Mouse (Mus musculus): ENCODE measurements around the gene Gm10521.
"Not testable (repeated sequence)": the region's sequence is repeated elsewhere in the genome, so short reads cannot be mapped to it uniquely, and the experiment has no call there.

Gm10521 gene

DNA sequence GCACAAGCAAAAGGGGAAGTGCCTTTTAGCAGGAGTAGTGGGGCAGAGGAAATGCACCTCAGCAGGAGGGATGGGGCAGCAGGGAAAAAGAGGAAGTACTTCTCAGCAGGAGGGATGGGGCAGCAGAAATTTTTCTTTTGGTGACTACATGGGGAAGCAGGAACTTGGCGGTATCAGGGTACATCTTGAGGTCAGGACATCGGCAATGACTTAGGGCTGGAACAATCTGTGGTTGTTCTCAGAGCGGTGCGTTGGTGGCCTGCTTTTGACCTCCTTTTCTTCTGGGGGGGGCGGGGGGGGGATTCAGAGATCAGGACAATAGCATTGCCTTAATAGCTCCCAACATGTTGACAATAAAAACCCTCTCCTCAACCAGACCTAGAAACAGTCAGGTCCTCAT is at the start of gene Gm10521:
Gene Gm10521, plus strand, starts transcription at position 301 of the 400 bp plus-strand sequence.
- in situ Hi-C loops (cut with MboI; ENCODE audit: unreplicated experiment in 2 of 2): not testable (repeated sequence)

DNA sequence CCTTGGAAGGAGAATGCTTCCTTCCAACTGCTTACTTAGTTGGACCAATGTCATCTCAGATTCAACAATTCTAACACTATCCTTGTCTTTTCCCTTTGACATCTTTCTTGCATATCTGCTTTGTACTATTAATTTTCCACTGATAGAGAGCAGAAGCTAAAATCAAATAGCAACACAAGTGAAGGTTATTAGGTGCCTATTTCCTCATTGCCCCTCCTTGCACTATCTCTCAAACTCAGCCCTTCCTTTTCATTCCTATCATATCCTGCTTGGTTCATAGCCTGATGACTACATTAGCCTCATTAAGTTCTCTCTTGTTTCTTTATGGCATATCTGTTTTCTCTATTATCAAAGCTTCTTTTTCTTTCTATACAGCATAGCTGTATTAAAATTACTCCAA is 47.3 kb upstream of the Gm10521 start:
- in situ Hi-C loops (cut with MboI; ENCODE audit: unreplicated experiment in 2 of 2): no loop called here

DNA sequence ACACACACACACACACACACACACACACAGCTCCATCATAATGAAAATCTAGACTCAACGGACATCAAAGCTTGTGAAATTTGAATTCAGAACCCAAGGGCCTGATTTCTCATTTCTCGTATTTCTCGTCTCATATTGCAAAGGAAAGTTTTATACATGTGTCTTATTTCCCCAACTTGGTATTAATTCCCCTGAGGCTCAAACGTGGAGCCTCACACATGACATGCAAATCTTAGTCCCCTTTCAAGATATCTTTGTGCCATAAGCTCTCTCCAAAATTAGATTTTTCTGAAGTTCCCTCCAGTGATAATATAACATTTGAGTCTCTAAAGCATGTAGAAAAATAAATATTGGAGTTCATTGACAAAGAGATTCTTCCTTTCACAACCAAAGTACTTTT is 46.7 kb upstream of the Gm10521 start:
- in situ Hi-C loops (cut with MboI; ENCODE audit: unreplicated experiment in 2 of 2): no loop called here

DNA sequence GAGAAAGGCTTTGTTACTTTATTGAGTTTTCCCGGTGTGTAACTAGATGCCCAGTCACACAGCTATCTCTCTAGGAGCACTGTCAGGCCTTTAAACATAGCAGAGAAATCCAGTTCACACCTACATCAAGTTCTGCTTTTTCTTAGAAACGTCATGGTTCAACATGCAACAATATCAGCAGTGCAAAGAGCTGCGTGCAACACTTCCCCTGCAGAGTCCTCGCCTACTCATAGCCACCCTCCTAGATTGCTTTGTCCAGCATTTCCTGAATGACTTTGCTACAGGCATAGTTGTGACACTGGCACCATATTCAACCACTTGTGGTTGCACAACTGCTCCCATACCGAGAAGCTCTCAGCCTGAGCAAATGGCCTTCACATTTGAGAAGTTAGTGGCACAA is 46.0 kb upstream of the Gm10521 start:
- in situ Hi-C loops (cut with MboI; ENCODE audit: unreplicated experiment in 2 of 2): no loop called here

DNA sequence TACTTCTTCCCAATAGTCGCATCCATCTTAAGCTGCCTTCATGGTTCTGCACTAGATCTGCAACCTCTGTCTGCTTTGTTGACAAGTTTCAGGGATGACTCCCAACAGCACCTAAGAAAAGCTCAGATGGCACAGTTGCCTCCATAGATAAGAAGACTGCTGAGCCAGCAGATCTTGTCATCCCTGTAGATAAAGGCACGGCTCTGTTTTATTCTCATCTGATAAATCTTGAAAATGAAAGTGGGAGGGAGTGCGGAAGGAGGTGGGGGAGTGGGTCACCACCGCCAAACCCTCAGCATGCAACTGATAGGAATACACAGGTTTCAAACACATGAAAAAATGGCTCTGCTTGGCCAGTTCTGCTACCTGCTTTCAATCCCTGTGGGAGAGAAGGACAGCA is 30.0 kb upstream of the Gm10521 start:
- in situ Hi-C loops (cut with MboI; ENCODE audit: unreplicated experiment in 2 of 2): no loop called here

DNA sequence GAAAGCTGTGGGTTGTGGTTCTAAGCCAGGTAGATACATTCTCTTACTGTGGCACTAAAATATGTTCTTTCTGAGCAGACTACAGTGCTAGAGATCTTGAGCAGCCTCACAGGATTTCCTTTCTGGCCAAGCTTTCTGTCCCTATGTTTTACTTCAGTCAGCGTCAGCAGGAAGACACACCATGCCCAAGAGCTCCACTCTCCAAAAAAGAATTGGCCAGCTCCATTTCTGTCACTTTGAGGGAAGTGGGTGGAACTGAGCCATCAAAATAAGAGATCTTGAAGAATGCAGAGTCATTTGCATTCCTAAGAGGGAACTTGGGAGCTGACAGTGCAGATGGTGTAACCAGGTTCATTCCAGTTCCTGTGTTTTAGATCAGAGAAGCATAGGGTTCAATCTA is 8.5 kb upstream of the Gm10521 start:
- in situ Hi-C loops (cut with MboI; ENCODE audit: unreplicated experiment in 2 of 2): no loop called here

DNA sequence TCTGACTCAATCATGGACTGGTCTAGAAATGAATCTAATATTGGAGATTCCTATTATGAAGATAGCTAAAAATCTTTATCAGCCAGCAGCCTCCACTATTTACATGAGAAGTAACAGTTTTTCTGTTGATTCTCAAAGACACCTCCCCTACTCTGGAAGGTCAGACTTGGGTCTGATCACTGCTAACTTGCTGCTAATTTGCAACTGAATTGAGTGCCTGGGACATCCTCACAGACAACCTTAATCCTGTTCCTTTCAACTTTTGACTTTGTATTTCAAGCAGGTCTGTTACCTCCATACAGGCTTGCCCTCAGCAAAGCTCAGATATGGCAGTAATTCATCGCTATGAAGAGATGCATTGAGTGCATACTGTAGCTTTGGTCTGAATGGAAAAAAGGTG is 8.5 kb downstream of the Gm10521 start:
- in situ Hi-C loops (cut with MboI; ENCODE audit: unreplicated experiment in 2 of 2): no loop called here

DNA sequence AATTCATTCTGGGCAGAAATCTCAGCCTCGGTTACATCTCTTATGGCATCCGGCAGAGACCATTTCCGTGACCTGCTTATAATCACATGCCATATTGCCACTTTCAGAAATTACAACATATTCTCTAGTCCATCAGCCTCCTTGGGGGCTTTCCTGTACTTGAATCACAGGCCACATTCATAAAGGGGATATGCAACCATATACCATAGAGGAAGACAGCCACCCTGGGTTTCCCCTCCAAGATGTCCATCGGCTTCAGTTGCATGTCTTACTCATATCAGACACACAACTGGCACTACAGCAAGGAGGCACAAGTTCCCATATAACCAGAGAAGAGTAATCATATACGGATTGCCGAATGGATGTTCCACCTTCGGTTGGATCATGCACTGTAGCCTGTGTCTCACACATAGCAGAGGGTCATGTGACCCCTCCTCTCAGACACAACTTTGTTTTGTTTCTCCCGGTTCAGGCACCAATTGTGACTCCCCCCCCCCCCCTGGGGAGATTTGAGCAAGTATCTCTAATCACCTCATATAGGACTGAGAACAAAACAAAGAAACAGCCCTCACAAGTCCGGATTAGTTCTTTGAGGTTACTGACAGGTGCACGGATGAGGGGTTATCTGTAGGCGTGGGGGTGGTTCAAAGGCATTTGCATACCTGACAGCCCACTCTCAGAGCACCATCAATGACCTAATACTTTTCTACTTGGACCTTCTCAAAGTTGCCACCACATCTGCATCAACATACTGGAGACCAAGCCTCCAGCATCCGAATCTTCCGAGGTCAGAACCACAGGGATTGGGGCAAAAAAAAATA is 20.4 kb downstream of the Gm10521 start:
- in situ Hi-C loops (cut with MboI; ENCODE audit: unreplicated experiment in 2 of 2): loop anchor here in 1 of 2 experiments (5.0 kb wide), 1 partner anchor 86 kb away; no protein-coding TSS in a partner anchor

DNA sequence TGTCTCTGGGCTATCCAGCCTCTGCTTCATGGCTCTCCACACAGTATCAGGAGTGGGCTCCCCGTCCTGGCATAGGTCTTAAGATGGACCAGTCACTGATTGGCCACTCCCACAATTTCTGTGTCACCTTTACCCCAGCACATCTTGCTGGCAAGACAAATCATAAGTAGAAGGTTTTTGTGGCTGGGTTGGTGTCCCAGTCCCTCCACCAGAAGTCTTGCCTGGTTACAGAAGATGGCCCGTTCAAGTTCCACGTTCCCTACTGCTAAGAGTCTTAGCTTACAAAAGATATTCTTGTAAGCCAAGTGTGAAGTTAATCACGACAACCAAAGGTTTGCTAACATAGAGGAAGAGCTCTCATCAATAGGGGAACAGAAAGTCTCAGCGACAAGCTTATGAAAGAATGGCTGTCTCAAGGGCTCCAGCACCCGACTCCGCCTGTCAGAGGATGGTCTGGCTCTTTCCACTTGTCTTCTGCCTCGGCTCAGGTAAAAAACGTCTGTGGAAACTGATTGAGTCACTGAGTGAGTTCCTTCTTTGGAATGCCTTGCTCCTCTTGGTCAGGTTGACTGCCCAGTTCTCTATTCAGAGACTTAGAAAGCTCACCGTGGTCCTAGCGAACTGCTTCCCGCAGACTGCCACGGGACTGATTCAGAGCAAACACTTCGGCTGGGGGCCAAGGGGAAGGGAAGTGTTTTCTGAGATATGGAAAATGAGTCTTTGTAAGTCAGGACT is 22.0 kb downstream of the Gm10521 start, which contains the start of gene Slamf6:
Gene Slamf6, plus strand, starts transcription at position 211 of the 735 bp plus-strand sequence.
- in situ Hi-C loops (cut with MboI; ENCODE audit: unreplicated experiment in 2 of 2): loop anchor here in 1 of 2 experiments (5.0 kb wide), 1 partner anchor 85 kb away; no protein-coding TSS in a partner anchor

DNA sequence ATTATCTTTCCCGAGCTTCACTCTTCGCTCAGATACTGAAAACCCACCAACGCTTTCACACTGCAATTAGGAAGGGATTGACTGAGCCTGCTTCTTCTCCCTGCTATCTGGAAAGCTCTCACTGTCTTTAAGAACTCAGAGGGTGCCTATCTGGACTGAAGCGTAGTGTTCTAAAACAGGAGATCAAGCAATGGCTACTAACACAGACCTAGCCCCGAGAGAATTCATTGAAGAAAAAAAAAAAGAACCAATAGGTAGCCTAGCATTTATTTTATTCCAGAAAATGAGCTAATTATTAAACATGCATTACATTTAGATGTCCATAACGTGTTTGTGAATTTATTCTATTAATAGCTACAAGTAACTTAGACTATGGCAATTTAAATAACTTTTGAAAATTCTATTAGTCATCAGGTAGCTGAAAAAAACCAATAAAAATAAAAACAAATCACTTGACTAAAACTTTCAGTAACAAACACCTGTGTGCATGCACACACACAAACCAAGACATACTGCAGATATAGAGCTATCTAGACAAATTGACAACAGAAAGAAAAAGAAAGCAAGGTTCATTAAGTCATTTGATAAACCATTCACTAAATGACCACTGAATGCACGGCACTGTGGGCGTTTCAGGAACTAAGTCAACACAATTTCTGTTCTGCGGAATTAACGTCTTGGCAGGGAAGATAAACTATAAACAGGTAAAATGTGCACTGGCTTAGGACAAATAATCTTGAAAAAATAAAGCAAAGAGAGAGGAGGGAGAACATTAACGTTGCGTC is 22.9 kb downstream of the Gm10521 start:
- in situ Hi-C loops (cut with MboI; ENCODE audit: unreplicated experiment in 2 of 2): loop anchor here in 1 of 2 experiments (5.0 kb wide), 1 partner anchor 84 kb away; no protein-coding TSS in a partner anchor

DNA sequence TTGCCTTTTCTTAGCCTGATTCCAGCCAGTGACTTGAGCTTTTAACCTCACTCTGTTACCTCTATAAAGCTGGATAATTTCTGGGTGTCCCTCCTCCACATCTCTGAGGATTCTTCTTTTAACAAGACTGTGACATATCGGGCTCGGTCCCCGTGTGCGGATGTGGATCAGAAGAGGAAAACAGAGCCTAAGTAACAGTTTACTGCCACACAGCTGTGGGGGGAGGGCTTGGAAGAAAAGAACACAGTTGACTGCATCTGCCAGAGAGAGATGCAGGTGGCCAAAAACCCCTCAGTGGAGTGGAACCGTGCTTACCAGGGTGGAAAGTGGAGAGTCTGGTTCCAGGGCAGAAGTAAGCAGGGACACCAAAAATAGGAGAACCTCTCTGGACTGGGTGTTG is 23.7 kb downstream of the Gm10521 start:
- in situ Hi-C loops (cut with MboI; ENCODE audit: unreplicated experiment in 2 of 2): loop anchor here in 1 of 2 experiments (5.0 kb wide), 1 partner anchor 83 kb away; no protein-coding TSS in a partner anchor

DNA sequence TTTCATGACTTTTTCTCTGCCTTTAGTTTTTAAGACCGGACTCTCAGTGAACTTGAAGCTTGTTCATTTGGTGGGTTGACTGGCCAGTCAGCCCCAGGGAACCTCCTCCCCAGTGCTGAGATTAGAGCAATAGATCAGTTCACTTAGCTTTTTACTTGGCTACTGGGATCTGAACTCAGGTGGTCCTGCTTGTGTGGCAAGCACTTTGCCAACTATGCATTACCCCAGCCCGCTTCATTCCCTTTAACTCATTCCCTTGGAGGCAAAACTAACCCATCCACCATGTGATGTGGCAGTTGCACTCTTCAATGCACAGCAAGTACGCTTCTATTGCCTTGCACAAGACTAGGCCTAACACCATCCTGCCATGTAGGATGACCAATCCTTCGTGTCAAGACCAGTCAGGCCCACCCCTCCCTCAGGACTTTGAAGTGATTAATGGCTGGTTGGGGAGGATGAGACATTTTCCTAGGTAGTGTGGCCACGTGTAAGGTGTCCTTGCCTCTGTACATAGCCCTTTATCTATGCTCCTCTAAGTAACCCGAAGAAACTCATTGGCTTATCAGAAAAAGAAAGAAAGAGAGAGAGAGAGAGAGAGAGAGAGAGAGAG is 24.5 kb downstream of the Gm10521 start:
- in situ Hi-C loops (cut with MboI; ENCODE audit: unreplicated experiment in 2 of 2): loop anchor here in 1 of 2 experiments (5.0 kb wide), 1 partner anchor 82 kb away; no protein-coding TSS in a partner anchor

DNA sequence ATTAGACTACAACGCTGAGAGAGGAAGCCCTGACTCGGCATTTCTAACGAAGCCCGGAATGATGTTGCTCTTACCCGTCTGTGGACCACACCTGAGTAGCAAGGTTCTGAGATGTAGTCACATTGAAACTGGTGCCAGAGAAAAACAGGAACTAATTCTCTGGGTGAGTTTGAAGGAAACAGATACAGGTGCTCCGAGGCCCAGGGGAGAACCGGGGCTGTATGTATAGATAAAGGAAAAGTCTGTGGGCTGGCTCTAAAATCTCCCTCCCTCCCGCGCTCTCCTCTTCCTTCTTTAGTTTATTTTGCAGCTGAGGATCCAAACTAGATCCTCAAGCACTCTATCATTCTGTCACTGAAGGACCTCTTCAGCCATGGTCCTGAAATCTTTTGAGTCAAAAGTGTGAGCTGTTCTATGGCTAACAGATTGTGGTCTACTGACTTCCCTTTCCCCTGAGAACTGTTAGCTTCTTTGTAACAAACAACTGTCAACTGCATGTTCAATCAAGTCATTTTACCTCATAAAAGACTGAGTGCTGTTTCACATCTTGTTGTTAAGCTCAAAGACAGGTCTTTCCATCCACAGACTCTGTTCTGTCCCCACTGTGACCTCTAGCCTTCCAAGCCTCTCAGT is 25.6 kb downstream of the Gm10521 start:
- in situ Hi-C loops (cut with MboI; ENCODE audit: unreplicated experiment in 2 of 2): no loop called here

DNA sequence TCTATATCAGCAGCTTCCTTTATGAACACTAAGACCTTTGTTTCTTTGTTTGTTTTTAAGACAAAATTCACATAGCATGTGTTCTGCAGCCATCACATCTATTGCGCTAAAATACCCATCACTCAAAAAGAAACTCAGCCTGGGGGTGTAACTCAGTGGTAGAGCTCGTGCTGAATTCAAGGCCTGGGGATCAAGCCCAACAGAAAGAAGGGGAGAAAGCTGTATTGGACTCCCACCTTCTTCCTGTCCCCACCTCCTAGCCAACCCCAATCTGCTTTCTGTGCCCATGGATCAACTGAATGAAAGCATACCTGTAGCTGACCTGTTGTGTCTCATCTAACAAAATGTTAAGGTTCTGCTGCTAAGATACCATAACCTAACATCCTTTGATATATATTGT is 26.2 kb downstream of the Gm10521 start:
- in situ Hi-C loops (cut with MboI; ENCODE audit: unreplicated experiment in 2 of 2): no loop called here

DNA sequence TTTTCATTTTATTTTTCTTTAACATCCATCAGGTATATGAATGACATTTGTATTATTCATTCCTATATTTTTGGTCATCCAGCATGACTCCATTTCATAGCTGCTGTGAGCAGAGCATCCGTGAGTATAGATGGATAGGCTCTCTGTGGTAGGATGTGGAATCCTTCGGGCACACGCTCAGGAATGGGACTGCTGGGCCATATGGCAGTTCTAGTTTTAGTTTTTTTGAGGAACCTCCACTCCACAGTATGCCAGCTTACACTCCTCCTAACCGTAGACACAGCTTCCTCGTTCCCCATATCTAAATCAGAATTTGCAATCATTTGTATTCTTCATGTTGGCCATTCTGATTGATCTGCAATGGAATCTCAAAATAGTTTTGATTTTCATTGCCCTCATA is 27.4 kb downstream of the Gm10521 start:
- in situ Hi-C loops (cut with MboI; ENCODE audit: unreplicated experiment in 2 of 2): no loop called here

DNA sequence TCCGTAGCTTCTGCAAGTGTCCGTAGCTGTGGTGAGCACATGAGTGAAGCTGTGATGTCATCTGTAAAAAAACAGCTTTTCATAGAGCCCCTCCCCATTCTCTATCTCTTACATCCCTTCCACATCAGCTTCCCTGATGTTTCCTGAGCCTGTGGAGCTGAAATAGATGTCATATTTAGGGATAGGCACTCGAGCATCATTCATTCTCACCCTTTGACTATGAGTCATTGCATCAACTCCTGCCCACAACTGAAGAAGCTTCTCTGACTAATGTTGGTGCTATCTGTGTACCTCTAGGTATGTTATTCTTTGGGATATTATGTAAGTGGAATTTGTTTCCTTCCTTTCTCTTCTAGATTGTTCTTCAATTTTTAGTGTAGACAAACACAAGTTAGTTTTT is 29.4 kb downstream of the Gm10521 start:
- in situ Hi-C loops (cut with MboI; ENCODE audit: unreplicated experiment in 2 of 2): no loop called here

DNA sequence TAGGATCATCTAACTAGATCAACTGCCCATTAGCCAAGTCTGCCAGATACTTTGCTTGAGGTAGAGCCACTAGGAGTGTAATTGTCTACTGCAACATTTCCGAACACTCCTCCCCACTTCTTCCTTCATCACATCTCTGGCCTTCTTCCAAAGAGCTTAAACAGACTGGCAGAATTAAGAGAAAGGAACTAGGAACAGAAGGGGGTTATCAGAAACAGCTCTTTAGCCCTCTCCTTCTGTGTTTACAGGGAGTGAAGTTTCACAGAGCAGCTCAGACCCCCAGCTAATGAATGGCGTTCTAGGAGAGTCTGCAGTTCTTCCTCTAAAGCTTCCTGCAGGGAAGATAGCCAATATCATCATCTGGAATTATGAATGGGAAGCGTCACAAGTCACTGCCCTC is 38.4 kb downstream of the Gm10521 start:
- in situ Hi-C loops (cut with MboI; ENCODE audit: unreplicated experiment in 2 of 2): no loop called here

DNA sequence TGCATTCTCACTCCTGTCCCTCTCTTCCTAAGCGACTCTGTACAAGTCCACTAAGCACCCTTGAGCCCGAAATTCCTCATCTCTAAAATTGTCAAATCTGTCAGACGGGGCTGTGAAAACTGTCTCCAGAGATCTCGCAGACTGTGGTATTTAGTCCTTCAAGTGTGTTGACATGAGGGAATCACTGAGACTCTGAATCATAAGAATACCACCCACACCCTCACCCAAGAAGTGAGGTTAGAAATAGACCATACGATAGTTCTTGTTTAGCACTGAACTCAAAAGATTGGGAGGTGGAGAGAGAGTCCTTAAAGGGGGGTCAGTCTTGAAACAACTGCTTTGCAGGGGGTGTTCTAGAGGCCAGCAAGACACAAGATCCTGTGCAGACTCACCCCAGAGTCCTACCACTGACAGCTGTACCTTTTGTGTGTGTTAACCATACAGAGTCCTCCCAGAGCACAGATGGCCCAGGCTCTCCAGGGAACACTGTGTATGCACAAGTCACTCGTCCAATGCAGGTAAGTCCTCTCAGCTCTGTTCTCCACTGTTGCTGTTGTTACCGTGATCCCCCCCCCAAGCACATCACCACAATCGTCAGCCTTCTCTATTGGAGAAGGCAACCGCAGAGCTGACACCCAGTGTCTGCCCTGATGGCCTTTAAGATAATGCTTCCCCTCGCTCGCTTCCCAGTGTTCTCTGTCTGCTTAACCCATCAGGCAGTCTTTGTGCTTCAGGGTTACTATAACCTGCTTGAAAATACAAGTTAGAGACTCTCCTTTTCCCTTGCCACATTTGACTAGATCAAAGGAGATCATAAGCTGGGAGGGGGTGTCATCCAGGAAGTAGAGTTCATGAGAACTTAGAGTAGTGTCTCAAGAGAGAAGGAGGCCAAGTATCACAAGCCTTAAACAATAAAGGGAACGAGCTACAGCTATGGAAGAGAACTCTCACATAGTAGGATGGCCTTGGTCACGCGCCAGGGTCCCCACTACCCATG is 43.8 kb downstream of the Gm10521 start:
- in situ Hi-C loops (cut with MboI; ENCODE audit: unreplicated experiment in 2 of 2): no loop called here

DNA sequence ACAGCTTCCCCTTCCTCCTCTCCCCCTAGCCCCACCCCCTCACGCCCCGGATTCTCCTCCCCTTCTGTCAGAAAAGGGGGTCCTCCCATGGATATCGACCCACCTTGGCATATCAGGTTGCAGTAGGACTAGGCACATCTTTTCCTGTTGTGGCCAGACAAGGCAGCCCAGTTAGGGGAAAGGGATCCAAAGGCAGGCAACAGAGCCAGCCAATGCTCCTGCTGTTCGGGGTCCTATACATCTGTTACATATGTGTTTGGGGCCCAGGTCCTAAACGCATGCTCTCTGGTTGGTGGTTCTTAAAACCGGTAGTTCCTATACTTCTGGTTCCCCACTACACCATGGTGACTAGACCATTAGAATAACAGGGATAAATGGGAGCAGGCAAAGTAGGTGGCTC is 45.2 kb downstream of the Gm10521 start:
- in situ Hi-C loops (cut with MboI; ENCODE audit: unreplicated experiment in 2 of 2): no loop called here
